Mouse (Mus musculus) ovary, postnatal 36 days (tissue): Measurements from ENCODE around the gene B3gnt5.
"Not testable (repeated sequence)": the region's sequence is repeated elsewhere in the genome, so short reads cannot be mapped to it uniquely, and the experiment has no call there.

ENCODE experiments used
- DNase-seq: peaks from one replicate; pipeline ENCODE4 v3.0.0; 2022; ENCODE audit warnings: low spot score, mixed read lengths

Gene B3gnt5

DNA sequence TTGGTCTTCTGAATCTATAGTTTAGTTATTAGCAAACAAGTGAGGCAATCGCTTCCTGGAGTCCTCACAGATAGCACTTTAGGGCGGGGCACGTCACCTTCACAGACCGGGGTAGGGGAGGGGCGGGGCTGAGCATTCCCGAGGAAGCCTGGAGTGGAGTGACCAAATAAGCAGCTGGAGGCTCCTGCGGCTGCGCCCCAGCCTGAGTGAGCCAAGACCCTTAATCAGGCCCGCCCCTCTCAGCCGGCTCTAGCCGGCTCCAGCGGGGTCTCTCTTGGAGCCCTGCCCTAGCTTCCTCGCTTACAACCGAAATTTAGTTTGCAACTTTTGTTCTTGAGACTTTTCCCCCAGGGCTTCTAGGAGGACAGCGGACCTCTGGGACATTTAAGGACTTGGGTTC is at the start of gene B3gnt5:
B3gnt5 (plus strand) TSS at position 135 of the 400 bp plus-strand sequence.
- DNase-seq = peak; percentile 18

- no peak for DNase-seq
These were observed 39.0 kb upstream of the B3gnt5 start for GRCm38 (mm10) chr16:19720959-19721358.

GRCm38 (mm10) chr16:19724139-19724538 is 35.9 kb upstream of the B3gnt5 start:
- not testable (repeated sequence) for DNase-seq

DNA sequence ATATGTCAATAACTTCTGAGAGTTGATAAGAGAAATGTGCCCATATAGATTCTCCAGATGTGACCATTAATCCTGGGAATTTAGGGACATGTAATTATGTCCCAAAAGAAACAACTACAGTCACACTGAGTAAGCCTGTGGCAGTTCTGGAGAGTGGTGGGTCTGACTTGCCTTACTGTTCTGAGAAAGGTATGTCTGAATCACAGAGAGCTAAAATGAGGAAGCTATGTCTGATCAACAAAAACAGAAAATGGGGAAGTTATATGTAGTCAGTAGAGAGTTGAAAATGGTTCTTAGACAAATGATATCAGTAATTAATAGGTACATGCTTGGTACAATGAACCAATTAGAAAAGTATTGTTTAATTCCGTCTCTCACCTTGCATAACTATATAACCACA is 27.1 kb upstream of the B3gnt5 start:
- no peak for DNase-seq

DNA sequence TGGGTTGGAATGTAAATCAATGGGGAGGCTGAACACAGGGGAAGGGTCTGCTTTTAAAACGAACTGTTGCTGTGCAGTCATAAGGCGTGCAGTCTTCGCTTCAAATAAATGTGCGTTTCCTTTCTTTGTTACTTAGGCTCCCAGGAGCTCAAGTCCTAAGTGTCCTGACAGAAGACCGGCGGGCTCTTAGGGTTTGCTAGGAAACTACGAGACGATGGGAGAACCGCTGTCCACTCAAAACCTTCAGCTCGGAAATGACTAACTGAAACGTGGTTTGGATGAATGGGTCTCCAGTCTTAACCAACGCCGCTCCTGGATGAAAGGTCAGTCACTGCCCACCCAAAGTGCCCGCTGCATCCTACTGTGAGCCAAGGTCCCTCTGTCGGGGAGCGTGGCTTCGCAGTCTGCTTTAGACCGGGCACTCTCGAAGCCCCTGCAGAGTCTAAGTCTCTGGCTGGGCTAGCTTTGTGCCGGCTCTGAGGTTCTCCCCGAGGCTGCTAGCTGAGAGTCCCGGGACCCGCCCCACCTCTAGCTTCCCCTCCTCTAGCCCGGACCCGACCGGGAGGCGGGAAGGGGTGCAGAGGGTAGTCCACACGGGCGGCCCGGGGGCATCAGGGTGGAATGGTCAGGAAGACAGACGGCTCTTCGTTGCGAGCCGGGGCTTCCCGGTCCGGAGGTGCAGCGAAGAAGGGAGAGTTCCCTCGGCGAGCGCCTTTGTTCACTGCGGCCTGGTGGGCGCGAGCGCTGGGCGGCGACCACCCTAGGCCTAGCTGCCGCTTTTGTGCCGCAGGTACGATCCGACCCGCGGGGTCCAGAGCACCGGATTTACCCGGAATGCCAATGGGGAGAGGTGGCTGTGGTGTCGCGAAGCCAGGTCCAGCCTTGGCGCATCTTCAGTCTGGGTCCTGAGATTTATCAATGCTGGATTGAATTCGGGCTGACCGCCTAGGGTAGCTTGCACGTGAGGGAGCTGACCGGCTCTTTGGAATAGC is 793 bp downstream of the B3gnt5 start:
- DNase-seq = peak; percentile 7

- DNase-seq = no peak
These were observed 1.7 kb downstream of the B3gnt5 start for GRCm38 (mm10) chr16:19761691-19762090.

DNA sequence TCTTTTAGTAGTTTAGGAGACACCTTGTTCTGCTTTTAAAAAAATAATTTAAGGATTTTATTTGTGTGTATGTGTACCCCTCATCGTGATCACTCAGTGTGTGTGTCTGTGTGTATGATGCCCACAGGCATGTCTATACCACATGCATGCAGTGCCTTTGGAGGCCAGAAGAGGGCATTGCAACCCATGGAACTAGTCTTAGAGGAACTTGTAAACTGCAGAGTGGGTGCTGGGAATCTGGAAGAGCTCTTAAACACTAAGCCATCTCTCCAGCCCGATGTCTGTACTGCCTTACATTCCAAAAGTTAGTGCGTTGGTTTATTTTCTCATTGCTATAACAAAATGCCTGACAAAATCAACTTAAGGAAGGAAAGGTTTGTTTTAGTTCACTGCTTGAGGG is 6.1 kb downstream of the B3gnt5 start:
- no peak for DNase-seq

DNA sequence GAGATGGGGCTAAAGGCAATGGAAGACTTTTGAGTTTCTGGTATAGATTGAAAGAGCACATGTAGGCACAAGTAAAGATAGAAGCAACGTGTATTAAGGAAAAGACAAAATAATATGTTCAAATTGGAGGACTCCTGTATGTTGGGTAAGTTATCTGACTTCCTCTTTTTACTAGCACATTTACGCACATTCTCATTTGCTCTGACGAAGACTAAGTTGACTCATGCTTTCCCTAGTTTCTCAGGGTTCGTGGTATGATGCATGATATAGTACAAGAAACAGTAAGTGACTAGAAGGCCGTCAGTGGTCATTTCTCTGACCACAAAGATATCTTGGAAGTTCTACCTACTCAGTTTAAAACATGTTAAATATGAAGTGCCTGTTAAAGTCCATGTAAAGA is 8.0 kb downstream of the B3gnt5 start:
- no peak for DNase-seq

GRCm38 (mm10) chr16:19772013-19772412 is 12.0 kb downstream of the B3gnt5 start:
- DNase-seq = no peak

GRCm38 (mm10) chr16:19786386-19787090 is 26.5 kb downstream of the B3gnt5 start:
- no peak for DNase-seq

DNA sequence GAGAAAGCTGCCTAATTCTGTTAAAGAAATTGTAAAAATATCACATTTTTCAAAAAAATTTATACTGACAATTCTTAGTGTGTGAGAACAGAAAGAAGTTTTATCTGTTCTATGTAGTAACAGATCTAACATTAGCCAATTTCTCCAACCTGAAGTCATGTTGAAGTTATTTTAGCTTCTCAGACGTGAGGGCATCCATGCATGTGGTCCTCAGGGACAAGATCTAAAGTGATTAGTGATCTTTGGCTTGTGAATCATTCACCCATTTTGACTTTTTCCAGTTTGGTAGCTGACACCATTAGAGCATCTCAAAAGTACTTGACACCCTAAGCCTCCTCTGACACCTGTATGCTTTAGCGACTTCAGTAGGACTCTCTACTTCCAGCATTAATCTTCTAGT is 29.9 kb downstream of the B3gnt5 start:
- DNase-seq = no peak

DNA sequence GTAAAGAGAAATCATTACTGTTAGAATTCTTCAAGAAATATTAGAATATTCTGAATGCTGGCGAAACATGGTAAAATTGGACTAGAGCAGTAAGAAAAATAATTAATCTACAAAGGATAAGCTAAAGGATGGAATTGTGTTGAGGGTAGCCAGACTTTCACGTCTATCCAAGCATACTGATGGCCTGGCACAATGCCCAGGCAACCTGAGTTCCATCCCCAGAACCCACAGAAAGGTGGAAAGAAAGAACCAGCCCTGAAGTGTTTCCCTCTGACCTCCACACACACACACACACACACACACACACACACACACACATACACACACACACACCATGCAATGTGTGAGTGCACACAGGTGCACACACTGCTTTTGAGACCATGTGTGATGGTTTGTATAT is 58.8 kb downstream of the B3gnt5 start:
- DNase-seq = no peak
